Mouse (Mus musculus): Measurements from ENCODE around the gene Gjc2. TPM values are rescaled to one million over a fixed set of nuclear protein-coding genes. Genes with fewer than 3 reads are reported as not detected.
A peak's percentile ranks its signal among the peaks of the same experiment; 100 is the strongest.

The Gjc2 gene
- polyA plus RNA-seq, 1 experiment, result 0.04 TPM

- no peak overlapping the region for H3K4me3 ChIP-seq
- TF ChIP-seq USF1 (IDR thresholded peaks at IDR 0.05; ENCODE audit: low read depth) (no peak), TCF12 (IDR thresholded peaks at IDR 0.05; ENCODE audit: insufficient read depth, poor library complexity, severe bottlenecking) (no peak), MYOG (IDR thresholded peaks at IDR 0.05; ENCODE audit: control insufficient read depth in 1 of 3, insufficient read depth in 1 of 3, insufficient read length in 2 of 3, low read depth in 2 of 3) (no peak), REST (IDR thresholded peaks at IDR 0.05; ENCODE audit: insufficient read depth, insufficient read length) (no peak), MYOD1 (IDR thresholded peaks at IDR 0.05; ENCODE audit: control insufficient read depth in 1 of 3, insufficient read length in 2 of 3, low read depth in 2 of 3) (no peak), POLR2A (IDR thresholded peaks at IDR 0.05; ENCODE audit: insufficient read length, low read depth) (no peak), SRF (IDR thresholded peaks at IDR 0.05; ENCODE audit: control insufficient read depth, insufficient read length, low read depth) (no peak), E2F4 (IDR thresholded peaks at IDR 0.05; ENCODE audit: insufficient read depth) (no peak), MAX (IDR thresholded peaks at IDR 0.05; ENCODE audit: low read depth) (no peak)
- H3K79me2 ChIP-seq (ENCODE audit: control insufficient read depth, insufficient read depth), result no peaks in the 10 kb centered on the region
- no peaks in the 10 kb centered on the region for H3K36me3 ChIP-seq (ENCODE audit: control insufficient read depth, insufficient read depth)
- H3K4me2 ChIP-seq (ENCODE audit: low read depth), result no peak overlapping the region
- H3ac ChIP-seq (ENCODE audit: control insufficient read depth, insufficient read length), result no peak overlapping the region
- peaks cover 9% of the 10 kb centered on the region for H3K27me3 ChIP-seq (ENCODE audit: control insufficient read depth, insufficient read depth, insufficient read length)
These were observed 31.3 kb downstream of the Gjc2 start for GRCm38 (mm10) chr11:59151729-59152128.

GRCm38 (mm10) chr11:59149302-59149701 lies 33.7 kb downstream of the Gjc2 start:
- TF ChIP-seq MYOG (IDR thresholded peaks at IDR 0.05; ENCODE audit: control insufficient read depth in 1 of 3, insufficient read depth in 1 of 3, insufficient read length in 2 of 3, low read depth in 2 of 3) (peak in 2 of 3 experiments; percentile 41 to 81), TCF3 (IDR thresholded peaks at IDR 0.05; ENCODE audit: insufficient read length, low read depth) (no peak), SRF (IDR thresholded peaks at IDR 0.05; ENCODE audit: control insufficient read depth, insufficient read length, low read depth) (no peak), MYOD1 (IDR thresholded peaks at IDR 0.05; ENCODE audit: control insufficient read depth in 1 of 3, insufficient read length in 2 of 3, low read depth in 2 of 3) (peak; percentile 20 to 69 (median 22)), REST (IDR thresholded peaks at IDR 0.05; ENCODE audit: insufficient read depth, insufficient read length) (no peak), E2F4 (IDR thresholded peaks at IDR 0.05; ENCODE audit: insufficient read depth) (no peak), MAX (IDR thresholded peaks at IDR 0.05; ENCODE audit: low read depth) (no peak), TCF12 (IDR thresholded peaks at IDR 0.05; ENCODE audit: insufficient read depth, poor library complexity, severe bottlenecking) (no peak), POLR2AphosphoS2 (IDR thresholded peaks at IDR 0.05; ENCODE audit: insufficient read length, low read depth) (no peak), CEBPB (IDR thresholded peaks at IDR 0.05; ENCODE audit: insufficient read depth, poor library complexity, severe bottlenecking) (no peak)
- Histone ChIP-seq H3K4me3 (no peak overlapping the region), H3K79me2 (ENCODE audit: control insufficient read depth, insufficient read depth) (no peaks in the 10 kb centered on the region), H3K4me2 (ENCODE audit: low read depth) (peak overlapping the region; percentile 21), H3K36me3 (ENCODE audit: control insufficient read depth, insufficient read depth) (no peaks in the 10 kb centered on the region), H3ac (ENCODE audit: control insufficient read depth, insufficient read length) (no peak overlapping the region), H3K27me3 (ENCODE audit: control insufficient read depth, insufficient read depth, insufficient read length) (peaks cover 14% of the 10 kb centered on the region)

- Histone ChIP-seq H3K4me3 (no peak overlapping the region), H3K79me2 (ENCODE audit: control insufficient read depth, insufficient read depth) (no peaks in the 10 kb centered on the region), H3K36me3 (ENCODE audit: control insufficient read depth, insufficient read depth) (no peaks in the 10 kb centered on the region), H3ac (ENCODE audit: control insufficient read depth, insufficient read length) (no peak overlapping the region), H3K4me2 (ENCODE audit: low read depth) (no peak overlapping the region), H3K27me3 (ENCODE audit: control insufficient read depth, insufficient read depth, insufficient read length) (peaks cover 4% of the 10 kb centered on the region)
- TF ChIP-seq MYOD1 (IDR thresholded peaks at IDR 0.05; ENCODE audit: control insufficient read depth in 1 of 3, insufficient read length in 2 of 3, low read depth in 2 of 3), result no peak
- no peak for TF ChIP-seq MAX (IDR thresholded peaks at IDR 0.05; ENCODE audit: low read depth)
- TF ChIP-seq POLR2AphosphoS2 (IDR thresholded peaks at IDR 0.05; ENCODE audit: insufficient read length, low read depth), result no peak
- TF ChIP-seq REST (IDR thresholded peaks at IDR 0.05; ENCODE audit: insufficient read depth, insufficient read length), result no peak
- no peak for TF ChIP-seq TCF12 (IDR thresholded peaks at IDR 0.05; ENCODE audit: insufficient read depth, poor library complexity, severe bottlenecking)
- TF ChIP-seq CEBPB (IDR thresholded peaks at IDR 0.05; ENCODE audit: insufficient read depth, poor library complexity, severe bottlenecking), result no peak
- TF ChIP-seq POLR2A (IDR thresholded peaks at IDR 0.05; ENCODE audit: insufficient read length, low read depth), result no peak
- no peak for TF ChIP-seq E2F4 (IDR thresholded peaks at IDR 0.05; ENCODE audit: insufficient read depth)
- TF ChIP-seq SRF (IDR thresholded peaks at IDR 0.05; ENCODE audit: control insufficient read depth, insufficient read length, low read depth), result no peak
- no peak for TF ChIP-seq TCF3 (IDR thresholded peaks at IDR 0.05; ENCODE audit: insufficient read length, low read depth)
- no peak for TF ChIP-seq MYOG (IDR thresholded peaks at IDR 0.05; ENCODE audit: control insufficient read depth in 1 of 3, insufficient read depth in 1 of 3, insufficient read length in 2 of 3, low read depth in 2 of 3)
- no peak for TF ChIP-seq USF1 (IDR thresholded peaks at IDR 0.05; ENCODE audit: low read depth)
These were observed 40.1 kb downstream of the Gjc2 start for GRCm38 (mm10) chr11:59142962-59143361.

GRCm38 (mm10) chr11:59141772-59142370 lies 41.1 kb downstream of the Gjc2 start:
- TF ChIP-seq SRF (IDR thresholded peaks at IDR 0.05; ENCODE audit: control insufficient read depth, insufficient read length, low read depth) (no peak), TCF3 (IDR thresholded peaks at IDR 0.05; ENCODE audit: insufficient read length, low read depth) (no peak), MYOD1 (IDR thresholded peaks at IDR 0.05; ENCODE audit: control insufficient read depth in 1 of 3, insufficient read length in 2 of 3, low read depth in 2 of 3) (no peak), POLR2A (IDR thresholded peaks at IDR 0.05; ENCODE audit: insufficient read length, low read depth) (no peak), CEBPB (IDR thresholded peaks at IDR 0.05; ENCODE audit: insufficient read depth, poor library complexity, severe bottlenecking) (no peak), MAX (IDR thresholded peaks at IDR 0.05; ENCODE audit: low read depth) (no peak), TCF12 (IDR thresholded peaks at IDR 0.05; ENCODE audit: insufficient read depth, poor library complexity, severe bottlenecking) (no peak), MYOG (IDR thresholded peaks at IDR 0.05; ENCODE audit: control insufficient read depth in 1 of 3, insufficient read depth in 1 of 3, insufficient read length in 2 of 3, low read depth in 2 of 3) (no peak), REST (IDR thresholded peaks at IDR 0.05; ENCODE audit: insufficient read depth, insufficient read length) (no peak), E2F4 (IDR thresholded peaks at IDR 0.05; ENCODE audit: insufficient read depth) (no peak), POLR2AphosphoS2 (IDR thresholded peaks at IDR 0.05; ENCODE audit: insufficient read length, low read depth) (no peak)
- Histone ChIP-seq H3K36me3 (ENCODE audit: control insufficient read depth, insufficient read depth) (no peaks in the 10 kb centered on the region), H3K27me3 (ENCODE audit: control insufficient read depth, insufficient read depth, insufficient read length) (peaks cover 10% of the 10 kb centered on the region), H3K79me2 (ENCODE audit: control insufficient read depth, insufficient read depth) (no peaks in the 10 kb centered on the region), H3ac (ENCODE audit: control insufficient read depth, insufficient read length) (no peak overlapping the region), H3K4me3 (no peak overlapping the region), H3K4me2 (ENCODE audit: low read depth) (no peak overlapping the region)
